Mouse (Mus musculus) intestine, postnatal 0 days (tissue): ENCODE data around the gene Lrrfip1. TPM values are rescaled to one million over a fixed set of nuclear protein-coding genes. Genes with fewer than 3 reads are reported as not detected.

ENCODE experiments used
- ATAC-seq: fragments of 200-750 bp; cut with Nextera tagmentation; 2 replicates; pipeline ENCODE4 v1.8.0; 2017; ENCODE audit warnings: mild to moderate bottlenecking, moderate TSS enrichment, moderate library complexity
- H3K27ac ChIP-seq: fragments of 300-500 bp; sonication (generic); 2 replicates; pipeline ENCODE4 v1.5.1; 2014; ENCODE audit warnings: mild to moderate bottlenecking, low read depth, low read length, moderate library complexity
- H3K27me3 ChIP-seq: fragments of 300-500 bp; sonication (generic); replicated peaks from 2 replicates; pipeline ENCODE4 v1.6.1; 2014; ENCODE audit warnings: low read length, mixed read lengths; ENCODE audit not compliant: control insufficient read depth, insufficient read depth
- H3K36me3 ChIP-seq: fragments of 300-500 bp; sonication (generic); 2 replicates; pipeline ENCODE4 v1.6.1; 2014; ENCODE audit warnings: mild to moderate bottlenecking, moderate library complexity; ENCODE audit not compliant: control insufficient read depth, insufficient read depth
- H3K4me1 ChIP-seq: fragments of 300-500 bp; sonication (generic); replicated peaks from 2 replicates; pipeline ENCODE4 v1.6.1; 2014; ENCODE audit warnings: antibody characterized with exemption, low read length, mixed read lengths; ENCODE audit not compliant: control insufficient read depth, insufficient read depth
- H3K4me2 ChIP-seq: fragments of 300-500 bp; sonication (generic); replicated peaks from 2 replicates; pipeline ENCODE4 v1.6.1; 2014; ENCODE audit warnings: low read depth, mild to moderate bottlenecking, moderate library complexity
- H3K4me3 ChIP-seq: fragments of 300-500 bp; sonication (generic); 2 replicates; pipeline ENCODE4 v1.5.1; 2014; ENCODE audit warnings: low read depth, low read length
- H3K9ac ChIP-seq: fragments of 300-500 bp; sonication (generic); 2 replicates; pipeline ENCODE4 v1.6.1; 2014; ENCODE audit warnings: mild to moderate bottlenecking, low read depth, low read length
- H3K9me3 ChIP-seq: fragments of 300-500 bp; sonication (generic); 2 replicates; pipeline ENCODE4 v1.6.1; 2016; ENCODE audit warnings: mixed run types; ENCODE audit not compliant: control insufficient read depth
- CTCF ChIP-seq: sonication (generic); IDR thresholded peaks from 2 replicates; pipeline ENCODE4 v1.5.1; 2016; ENCODE audit warnings: low read depth, mild to moderate bottlenecking, control low read depth, antibody characterized with exemption, moderate library complexity
- WGBS: fragments of 180-500 bp; shearing (Covaris S2); extraction: QIAGEN DNeasy Blood & Tissue Kit; methylation state at CpG from one replicate; pipeline ENCODE4 v1.1.7; 2014; 5-methylcytosine and 5-hydroxymethylcytosine counted together
- polyA plus RNA-seq: library from polyadenylated mRNA; unstranded; fragments of >200 nt; fragmentation: Nextera tagmentation; extraction: Ambion mirVana; gene quantifications from 2 replicates; pipeline ENCODE4 v1.2.1, GENCODE M21; 2015

The Lrrfip1 gene
- polyA plus RNA-seq, 1 experiment from 2014 or later: 79.2 TPM

DNA sequence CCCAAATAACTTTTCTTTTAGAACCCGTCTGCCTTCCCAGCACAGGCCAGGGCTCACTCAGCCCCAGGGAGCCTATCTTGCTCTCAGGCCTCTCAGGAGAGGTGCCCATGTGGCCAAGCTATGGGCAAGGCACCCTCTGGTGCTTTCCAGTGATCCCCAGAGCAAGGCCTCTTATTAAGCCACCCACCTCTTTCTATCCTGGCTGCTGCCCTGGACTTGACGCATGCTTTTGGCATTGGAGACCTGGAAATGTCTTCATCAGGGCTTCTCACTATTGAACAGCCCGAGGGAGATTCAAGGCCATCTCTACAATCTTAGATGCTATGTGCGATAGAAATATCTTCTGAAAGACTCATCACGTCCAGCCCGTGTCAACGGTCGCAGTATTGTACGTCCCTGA is 78.9 kb downstream of the Lrrfip1 start:
- Histone ChIP-seq H3K27me3 (no peaks in the 10 kb centered on the region), H3K9ac (no peak overlapping the region), H3K36me3 (peaks cover 25% of the 10 kb centered on the region), H3K4me3 (no peak overlapping the region), H3K9me3 (no peaks in the 10 kb centered on the region), H3K4me1 (peaks cover 5% of the 10 kb centered on the region; the same call in 1 of the 2 replicates), H3K27ac (peak overlapping the region; percentile 11; the same call in 1 of the 2 replicates), H3K4me2 (no peak overlapping the region)
- no peak for TF ChIP-seq CTCF
- WGBS: 84% methylated on average over 9 of the region's 9 CpGs
- no peak for ATAC-seq

DNA sequence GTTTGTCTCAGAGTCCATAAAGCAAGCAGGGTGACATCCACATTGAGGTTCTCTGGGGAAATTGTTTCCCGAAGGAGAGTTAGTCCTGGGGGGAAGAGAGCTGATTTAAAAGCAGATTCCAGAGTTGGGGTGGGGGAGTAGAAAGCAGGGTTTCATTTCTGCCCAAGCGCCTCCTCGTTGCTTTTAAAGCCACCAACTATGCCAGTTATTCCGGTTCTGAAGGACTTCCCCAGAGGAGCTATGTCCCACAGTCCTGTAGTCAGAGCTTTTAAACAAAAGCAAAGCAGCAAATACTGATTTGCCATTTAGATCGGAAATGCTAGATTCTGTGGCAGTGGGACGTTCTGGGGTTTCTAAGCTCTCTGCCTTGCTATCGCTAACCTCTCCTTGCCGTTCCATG is 79.4 kb downstream of the Lrrfip1 start:
- peaks cover 25% of the 10 kb centered on the region for H3K36me3 ChIP-seq
- no peaks in the 10 kb centered on the region for H3K9me3 ChIP-seq
- no peak overlapping the region for H3K9ac ChIP-seq
- TF ChIP-seq CTCF: no peak
- H3K4me3 ChIP-seq: no peak overlapping the region
- ATAC-seq: no peak
- H3K4me1 ChIP-seq: peaks cover 9% of the 10 kb centered on the region; the same call in 1 of the 2 replicates
- H3K27ac ChIP-seq: no peak overlapping the region
- H3K27me3 ChIP-seq: no peaks in the 10 kb centered on the region
- whole genome bisulfite sequencing: 77% methylated on average over 8 of the region's 8 CpGs
- H3K4me2 ChIP-seq: no peak overlapping the region

- H3K9me3 ChIP-seq: no peaks in the 10 kb centered on the region
- no peak overlapping the region for H3K4me2 ChIP-seq
- peaks cover 21% of the 10 kb centered on the region; the same call in 1 of the 2 replicates for H3K36me3 ChIP-seq
- no peak for TF ChIP-seq CTCF
- no peak overlapping the region for H3K4me3 ChIP-seq
- WGBS: 56% methylated on average over 10 of the region's 10 CpGs
- peak; percentile 68 for ATAC-seq
- no peaks in the 10 kb centered on the region for H3K27me3 ChIP-seq
- H3K9ac ChIP-seq: no peak overlapping the region
- peaks cover 19% of the 10 kb centered on the region; the same call in 1 of the 2 replicates for H3K4me1 ChIP-seq
- peak overlapping the region; percentile 65 for H3K27ac ChIP-seq
Measured at GRCm38 (mm10) chr1:91079740-91080422, 81.3 kb downstream of the Lrrfip1 start.

GRCm38 (mm10) chr1:91080423-91080749 is 81.8 kb downstream of the Lrrfip1 start:
- WGBS: 19% methylated on average over 7 of the region's 7 CpGs
- Histone ChIP-seq H3K9me3 (no peaks in the 10 kb centered on the region), H3K4me2 (no peak overlapping the region), H3K4me3 (no peak overlapping the region), H3K4me1 (peaks cover 19% of the 10 kb centered on the region; the same call in 1 of the 2 replicates), H3K27ac (peak overlapping the region; percentile 65), H3K9ac (no peak overlapping the region), H3K27me3 (no peaks in the 10 kb centered on the region), H3K36me3 (peaks cover 23% of the 10 kb centered on the region; the same call in 1 of the 2 replicates)
- peak; percentile 75 for TF ChIP-seq CTCF
- ATAC-seq: peak; percentile 87

DNA sequence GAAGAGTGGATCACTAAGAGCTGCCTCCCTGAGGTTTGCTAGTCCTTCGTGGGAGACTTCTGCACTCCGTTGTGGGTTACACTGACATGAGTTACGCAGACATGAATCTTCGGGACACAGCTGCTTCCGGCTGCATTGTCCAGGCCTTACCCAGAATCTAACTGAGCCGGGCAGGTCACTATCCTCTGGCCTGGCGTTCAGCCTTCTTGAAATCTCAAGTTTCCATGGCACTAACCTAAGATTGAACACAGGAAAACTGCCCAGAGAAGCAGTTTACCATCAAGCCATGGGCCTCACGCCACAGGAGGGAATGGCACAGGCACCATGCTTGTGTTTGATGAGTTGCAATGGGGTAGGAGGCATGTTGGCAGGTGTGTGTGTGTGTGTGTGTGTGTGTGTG is 85.8 kb downstream of the Lrrfip1 start:
- peaks cover 19% of the 10 kb centered on the region; the same call in 1 of the 2 replicates for H3K4me1 ChIP-seq
- TF ChIP-seq CTCF: no peak
- H3K36me3 ChIP-seq: peaks cover 20% of the 10 kb centered on the region
- ATAC-seq: no peak
- no peak overlapping the region for H3K4me2 ChIP-seq
- no peak overlapping the region for H3K9ac ChIP-seq
- H3K27ac ChIP-seq: no peak overlapping the region
- no peak overlapping the region for H3K4me3 ChIP-seq
- WGBS: 68% methylated on average over 8 of the region's 8 CpGs
- H3K9me3 ChIP-seq: no peaks in the 10 kb centered on the region
- no peaks in the 10 kb centered on the region for H3K27me3 ChIP-seq

GRCm38 (mm10) chr1:91085009-91085408 is 86.5 kb downstream of the Lrrfip1 start:
- ATAC-seq: no peak
- Histone ChIP-seq H3K27me3 (no peaks in the 10 kb centered on the region), H3K4me1 (peaks cover 16% of the 10 kb centered on the region; the same call in 1 of the 2 replicates), H3K4me2 (no peak overlapping the region), H3K36me3 (peaks cover 20% of the 10 kb centered on the region), H3K27ac (no peak overlapping the region), H3K9me3 (no peaks in the 10 kb centered on the region), H3K4me3 (no peak overlapping the region), H3K9ac (no peak overlapping the region)
- TF ChIP-seq CTCF: no peak
- 66% methylated on average over 10 of the region's 10 CpGs for WGBS
